In genomic region chr2:132613581-132614188, GRCm38 (mm10) we compare ENCODE assay signal across 8 mouse cellular contexts. TPM values are rescaled to one million over a fixed set of nuclear protein-coding genes. Genes with fewer than 3 reads are reported as not detected.
DNase-seq lines count a peak whose midpoint lies in the region; ATAC-seq and TF ChIP-seq lines count a peak whose summit lies in the region.
"Had no signal": no experiment of that assay in that cellular context is flagged by ENCODE, and none has a peak within 500 bp of the region (broad histone marks: within the 10 kb centered on the region; RNA-seq: fewer than 3 reads in every experiment).

No protein-coding gene starts in this region.

- ATAC-seq in Patski: peak; percentile 95
- ATAC-seq in intestine, embryonic 14.5 days (replicated peaks; ENCODE audit: low FRiP score, low TSS enrichment, low read depth): peak; percentile 82; the same call in 1 of the 2 replicates
- ATAC-seq in stomach, embryonic 16.5 days (ENCODE audit: insufficient read depth, low FRiP score): peak; percentile 90

- no peaks in the 10 kb centered on the region for H3K9me3 ChIP-seq in intestine, embryonic 14.5 days (ENCODE audit: control insufficient read depth, low read length)
- H3K9me3 ChIP-seq in stomach, embryonic 16.5 days (replicated peaks; ENCODE audit: control insufficient read depth, low read length): no peaks in the 10 kb centered on the region

- no peak overlapping the region for H3K27ac ChIP-seq in intestine, embryonic 14.5 days (ENCODE audit: low read depth)
- no peak overlapping the region for H3K27ac ChIP-seq in stomach, embryonic 16.5 days (ENCODE audit: low read length)

- no peak for TF ChIP-seq CTCF in lung, adult 2 months (IDR thresholded peaks at IDR 0.05; ENCODE audit: insufficient read depth, low read length)
- no peak for TF ChIP-seq CTCF in Patski (IDR thresholded peaks at IDR 0.05)

- no peak overlapping the region for H3K9ac ChIP-seq in intestine, embryonic 14.5 days (ENCODE audit: low read length)
- H3K9ac ChIP-seq in stomach, embryonic 16.5 days (ENCODE audit: low read length): no peak overlapping the region

- H3K4me1 ChIP-seq in lung, adult 2 months (ENCODE audit: control insufficient read depth, insufficient read depth, low read length): peaks cover 4% of the 10 kb centered on the region; the same call in 1 of the 2 replicates
- no peaks in the 10 kb centered on the region for H3K4me1 ChIP-seq in intestine, embryonic 14.5 days (replicated peaks; ENCODE audit: control insufficient read depth, insufficient read depth, low read length)
- H3K4me1 ChIP-seq in stomach, embryonic 16.5 days (ENCODE audit: control insufficient read depth, insufficient read depth, low read length): 0 out of 2 replicates have a peak, but pooled peaks cover 7% of the 10 kb centered on the region

- WGBS in lung, adult 2 months: 19% methylated on average over 5 of the region's 5 CpGs
- WGBS in intestine, embryonic 14.5 days: 24% methylated on average over 5 of the region's 5 CpGs
- WGBS in stomach, embryonic 16.5 days: 32% methylated on average over 5 of the region's 5 CpGs

- in situ Hi-C loops in Patski (cut with MboI; ENCODE audit: low pct_unique_long_range_greater_than_20kb): no loop called here

- H3K4me2 ChIP-seq in intestine, embryonic 14.5 days (ENCODE audit: low read length): no peak overlapping the region
- no peak overlapping the region for H3K4me2 ChIP-seq in stomach, embryonic 16.5 days (ENCODE audit: low read depth, low read length)

- no peak for TF ChIP-seq POLR2A in lung, adult 2 months (IDR thresholded peaks at IDR 0.05; ENCODE audit: borderline replicate concordance, extremely low read depth, low read depth, low read length)

- H3K27me3 ChIP-seq in Patski: no peaks in the 10 kb centered on the region
- no peaks in the 10 kb centered on the region for H3K27me3 ChIP-seq in intestine, embryonic 14.5 days (replicated peaks; ENCODE audit: control insufficient read depth, insufficient read depth, low read length)
- H3K27me3 ChIP-seq in stomach, embryonic 16.5 days (ENCODE audit: control insufficient read depth, insufficient read depth, low read length): no peaks in the 10 kb centered on the region

- DNase-seq in lung, postnatal 36 days: peak; percentile 34
- no peak for DNase-seq in lung, adult 2 months
- DNase-seq in Patski (ENCODE audit: low read depth, low spot score): peak; percentile 39
- DNase-seq in intestine, embryonic 14.5 days (ENCODE audit: low spot score): no peak
- DNase-seq in heart, adult 11 months: no peak
- DNase-seq in cerebellum, adult 8-10 months: no peak
- DNase-seq: thymus, adult 2 months had no signal

- no peak overlapping the region for H3K4me3 ChIP-seq in lung, adult 2 months (replicated peaks; ENCODE audit: extremely low read depth, low read depth, low read length)
- H3K4me3 ChIP-seq in intestine, embryonic 14.5 days (ENCODE audit: low read depth, low read length): no peak overlapping the region
- H3K4me3 ChIP-seq in stomach, embryonic 16.5 days (replicated peaks; ENCODE audit: low read length): no peak overlapping the region

- CTCF ChIA-PET in Patski (lab: Charles Lee): no interaction called here

- H3K36me3 ChIP-seq in intestine, embryonic 14.5 days (ENCODE audit: control insufficient read depth, insufficient read depth, low read length): no peaks in the 10 kb centered on the region
- H3K36me3 ChIP-seq in stomach, embryonic 16.5 days (ENCODE audit: control insufficient read depth, insufficient read depth, low read length): no peaks in the 10 kb centered on the region

- POLR2A ChIA-PET in Patski (lab: Charles Lee): no interaction called here

RNA-seq across cellular contexts. Expression of gene Gpcpd1, which starts 26.2 kb away (rescaled TPM):
- polyA plus RNA-seq in lung, adult 2 months (2012; rRNA removed): 7.2 and 12.4 TPM in 2 replicates
- 12.6 TPM for polyA plus RNA-seq in Patski (2021)
- 29.2 and 30.7 TPM in 2 replicates for polyA plus RNA-seq in intestine, embryonic 14.5 days (2014; fragmentation: Nextera tagmentation; extraction: Ambion mirVana)
- 27.6 and 30.3 TPM in 2 replicates for polyA plus RNA-seq in stomach, embryonic 16.5 days (2015; fragmentation: Nextera tagmentation; extraction: Ambion mirVana)

Comparison
In these comparisons a context has a peak if more than half of its experiments do, and no peak if none do; other contexts are left out.
1. DNase-seq: peak in lung, postnatal 36 days (single experiment) and Patski (single experiment); none in lung, adult 2 months (single experiment), intestine, embryonic 14.5 days (single experiment), heart, adult 11 months (single experiment) and cerebellum, adult 8-10 months (single experiment).
2. Peak in every context shown above with its lines, with median percentiles within 50 percentile points of each other: ATAC-seq.